Mouse (Mus musculus) kidney, postnatal 0 days (tissue): ENCODE results near the gene Paqr7. TPM values are rescaled to one million over a fixed set of nuclear protein-coding genes. Genes with fewer than 3 reads are reported as not detected.

Experiments used
- ATAC-seq: fragments of 200-750 bp; cut with Nextera tagmentation; replicated peaks from 2 replicates; pipeline ENCODE4 v1.8.0; 2017; ENCODE audit warnings: low read depth, moderate number of reproducible peaks, moderate TSS enrichment, moderate library complexity; ENCODE audit not compliant: low FRiP score
- DNase-seq: peaks from one replicate; pipeline ENCODE4 v3.0.0-alpha.2; 2016; ENCODE audit warnings: low spot score
- H3K27ac ChIP-seq: fragments of 300-500 bp; sonication (generic); 2 replicates; pipeline ENCODE4 v1.5.1; 2014; ENCODE audit warnings: mild to moderate bottlenecking
- H3K27me3 ChIP-seq: fragments of 300-500 bp; sonication (generic); 2 replicates; pipeline ENCODE4 v1.6.1; 2014; ENCODE audit warnings: low read length, mixed read lengths; ENCODE audit not compliant: insufficient read depth
- H3K36me3 ChIP-seq: fragments of 300-500 bp; sonication (generic); 2 replicates; pipeline ENCODE4 v1.6.1; 2014; ENCODE audit warnings: low read length, mixed read lengths; ENCODE audit not compliant: insufficient read depth
- H3K4me1 ChIP-seq: fragments of 300-500 bp; sonication (generic); replicated peaks from 2 replicates; pipeline ENCODE4 v1.6.1; 2014; ENCODE audit warnings: antibody characterized with exemption, low read length, mixed read lengths; ENCODE audit not compliant: insufficient read depth
- H3K4me2 ChIP-seq: fragments of 300-500 bp; sonication (generic); 2 replicates; pipeline ENCODE4 v1.6.1; 2014; ENCODE audit warnings: mild to moderate bottlenecking, low read length, moderate library complexity, mixed read lengths
- H3K4me3 ChIP-seq: fragments of 300-500 bp; sonication (generic); replicated peaks from 2 replicates; pipeline ENCODE4 v1.5.1; 2014; ENCODE audit warnings: low read depth, low read length
- H3K9ac ChIP-seq: fragments of 300-500 bp; sonication (generic); 2 replicates; pipeline ENCODE4 v1.6.1; 2014; ENCODE audit warnings: low read depth, low read length
- H3K9me3 ChIP-seq: fragments of 300-500 bp; sonication (generic); replicated peaks from 2 replicates; pipeline ENCODE4 v1.6.1; 2016; ENCODE audit warnings: low read length, inconsistent platforms, mixed read lengths
- CTCF ChIP-seq: IDR thresholded peaks from 2 replicates; pipeline ENCODE4 v1.5.1; 2016; ENCODE audit warnings: antibody characterized with exemption, low read depth, mild to moderate bottlenecking, moderate library complexity
- WGBS: fragments of 180-500 bp; shearing (Covaris S2); extraction: QIAGEN DNeasy Blood & Tissue Kit; methylation state at CpG from one replicate; pipeline ENCODE4 v1.1.7; 2014; 5-methylcytosine and 5-hydroxymethylcytosine counted together
- polyA plus RNA-seq: library from polyadenylated mRNA; unstranded; fragments of >200 nt; fragmentation: Nextera tagmentation; extraction: Ambion mirVana; gene quantifications from 2 replicates; pipeline ENCODE4 v1.2.1, GENCODE M21; 2015

Paqr7 gene
- polyA plus RNA-seq, 1 experiment from 2014 or later, result 5.7 TPM

- Histone ChIP-seq H3K36me3 (no peaks in the 10 kb centered on the region), H3K4me1 (no peaks in the 10 kb centered on the region), H3K9ac (no peak overlapping the region), H3K9me3 (no peaks in the 10 kb centered on the region), H3K27me3 (no peaks in the 10 kb centered on the region), H3K4me2 (no peak overlapping the region), H3K27ac (no peak overlapping the region), H3K4me3 (no peak overlapping the region)
- WGBS, result 88% methylated on average over 4 of the region's 4 CpGs
- ATAC-seq (no peak), DNase-seq (no peak)
- TF ChIP-seq CTCF, result no peak
Measured at GRCm38 (mm10) chr4:134505966-134506594, 9.6 kb downstream of the Paqr7 start.

DNA sequence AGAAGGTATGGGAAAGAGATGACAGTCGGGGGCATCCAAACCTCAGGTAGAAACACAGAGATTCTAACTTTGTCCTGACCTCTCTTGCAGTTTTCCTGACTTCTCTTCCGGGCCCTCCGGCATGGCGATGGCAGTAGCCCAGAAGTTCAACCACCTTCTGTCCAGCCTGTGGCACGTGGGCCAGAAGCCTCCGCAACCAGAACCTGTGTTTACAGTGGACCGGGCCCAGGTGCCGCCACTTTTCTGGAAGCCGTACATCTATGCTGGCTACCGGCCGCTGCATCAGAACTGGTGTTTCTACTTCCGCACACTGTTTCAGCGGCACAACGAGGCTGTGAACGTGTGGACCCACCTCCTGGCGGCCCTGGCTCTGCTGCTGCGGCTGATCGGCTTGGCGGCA, 10.2 kb downstream of the Paqr7 start:
- Histone ChIP-seq H3K27me3 (no peaks in the 10 kb centered on the region), H3K4me1 (no peaks in the 10 kb centered on the region), H3K4me3 (no peak overlapping the region), H3K9ac (no peak overlapping the region), H3K9me3 (no peaks in the 10 kb centered on the region), H3K4me2 (no peak overlapping the region), H3K27ac (no peak overlapping the region), H3K36me3 (no peaks in the 10 kb centered on the region)
- DNase-seq, result no peak
- no peak for TF ChIP-seq CTCF
- 86% methylated on average over 19 of the region's 19 CpGs for WGBS
- ATAC-seq, result no peak

DNA sequence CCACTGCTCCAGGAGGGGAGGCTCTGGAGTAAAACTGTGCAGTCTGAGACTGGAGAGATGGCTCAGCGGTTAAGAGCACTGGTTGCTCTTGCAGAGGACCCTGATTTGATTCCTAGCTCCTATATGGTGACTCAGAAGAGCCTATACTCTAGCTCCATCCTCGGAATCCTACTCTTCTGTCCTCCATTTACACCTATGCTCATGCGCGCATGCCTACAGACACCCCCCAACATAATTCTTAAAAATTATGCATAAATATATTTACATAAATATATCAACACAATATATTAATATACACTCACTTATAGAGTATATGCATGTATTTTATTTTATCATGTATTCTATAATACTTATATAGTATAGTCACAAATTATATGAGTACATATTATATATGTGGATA, 13.9 kb downstream of the Paqr7 start:
- no peak for DNase-seq

DNA sequence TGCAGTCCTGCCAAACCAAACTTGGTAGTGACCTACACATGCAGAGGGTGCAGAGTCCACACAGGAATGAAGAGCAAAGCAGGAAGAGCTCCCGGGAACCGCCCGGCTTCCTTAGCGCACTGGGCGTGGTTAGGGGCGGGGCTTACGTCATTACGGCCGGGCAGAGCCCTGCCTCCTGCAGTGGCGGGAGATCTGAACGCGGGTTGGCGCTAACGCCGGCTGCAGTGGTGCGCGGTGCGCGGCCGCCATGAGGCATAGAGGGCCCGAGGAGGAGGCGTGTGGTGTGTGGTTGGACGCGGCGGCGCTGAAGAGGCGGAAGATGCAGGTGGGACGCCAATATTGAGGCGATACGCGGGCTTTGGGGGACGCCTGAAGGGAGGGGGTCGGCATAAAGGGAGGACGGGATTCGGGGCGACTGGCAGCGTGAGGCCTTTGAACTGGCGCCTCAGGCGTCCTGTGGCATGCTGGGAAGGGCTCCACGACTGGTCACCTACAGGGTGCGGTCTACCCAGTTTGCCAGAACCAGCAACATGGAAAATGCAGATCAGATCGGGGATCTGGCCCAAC, 14.4 kb downstream of the Paqr7 start, which contains the start of gene Aunip:
TSS of gene Aunip (plus strand) at position 155 of the 567 bp plus-strand sequence.
- peak within 1 kb of the TSS; percentile 77 for H3K4me2 ChIP-seq
- H3K9me3 ChIP-seq, result no peaks in the 10 kb centered on the region
- H3K4me1 ChIP-seq, result no peaks in the 10 kb centered on the region
- H3K27me3 ChIP-seq, result no peaks in the 10 kb centered on the region
- peak within 1 kb of the TSS; percentile 40 for H3K4me3 ChIP-seq
- DNase-seq (peak; percentile 97), ATAC-seq (peak; percentile 93)
- peak within 1 kb of the TSS; percentile 43; the same call in 1 of the 2 replicates for H3K9ac ChIP-seq
- H3K27ac ChIP-seq, result no peak within 1 kb of the TSS
- TF ChIP-seq CTCF, result 0 out of 2 replicates have a peak, but pooled peaks have one; percentile 21
- no peaks in the 10 kb centered on the region for H3K36me3 ChIP-seq
- WGBS, result under 1% methylated on average over 42 of the region's 42 CpGs

More for the DNA sequence above, 13.9 kb downstream of the Paqr7 start:
- TF ChIP-seq CTCF, result no peak
- Histone ChIP-seq H3K27ac (no peak overlapping the region), H3K4me2 (peak overlapping the region; percentile 77; the same call in 1 of the 2 replicates), H3K27me3 (no peaks in the 10 kb centered on the region), H3K4me3 (no peak overlapping the region), H3K36me3 (no peaks in the 10 kb centered on the region), H3K9me3 (no peaks in the 10 kb centered on the region), H3K4me1 (no peaks in the 10 kb centered on the region), H3K9ac (no peak overlapping the region)
- ATAC-seq, result peak; percentile 1; the same call in 1 of the 2 replicates
- WGBS, result 76% methylated on average over 4 of the region's 4 CpGs

- H3K9me3 ChIP-seq, result no peaks in the 10 kb centered on the region
- no peak overlapping the region for H3K27ac ChIP-seq
- no peak for DNase-seq
- no peaks in the 10 kb centered on the region for H3K27me3 ChIP-seq
- no peaks in the 10 kb centered on the region for H3K4me1 ChIP-seq
- no peak for ATAC-seq
- no peak for TF ChIP-seq CTCF
- peak overlapping the region; percentile 77 for H3K4me2 ChIP-seq
- H3K9ac ChIP-seq, result no peak overlapping the region
- no peaks in the 10 kb centered on the region for H3K36me3 ChIP-seq
- 59% methylated on average over 6 of the region's 6 CpGs for WGBS
- H3K4me3 ChIP-seq, result peak overlapping the region; percentile 40; the same call in 1 of the 2 replicates
Measured at GRCm38 (mm10) chr4:134511730-134512129, 15.2 kb downstream of the Paqr7 start.

DNA sequence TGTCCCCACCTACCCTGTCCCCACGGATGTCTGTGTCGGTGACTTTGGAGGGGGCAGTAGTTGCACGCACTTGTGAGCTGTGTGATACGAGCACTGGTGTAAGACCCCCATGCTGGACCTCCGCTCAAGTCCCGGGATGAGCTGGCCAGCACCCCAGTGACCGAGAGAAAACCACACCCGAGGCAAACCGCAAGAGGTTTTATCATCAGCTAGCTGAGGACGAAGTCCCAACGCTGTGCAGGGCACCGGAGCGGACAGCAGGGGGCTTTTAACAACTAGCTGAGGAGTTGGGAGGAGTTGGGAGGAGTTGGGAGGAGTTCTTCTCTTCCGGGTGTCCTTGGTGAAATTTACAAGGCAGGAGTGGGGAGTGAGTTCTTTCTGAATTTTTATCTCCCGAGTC, 16.3 kb downstream of the Paqr7 start:
- 10% methylated on average over 14 of the region's 15 CpGs for WGBS
- H3K27ac ChIP-seq, result no peak overlapping the region

More for the DNA sequence above, 16.3 kb downstream of the Paqr7 start:
- H3K4me2 ChIP-seq, result peak overlapping the region; percentile 44
- ATAC-seq (peak; percentile 47; the same call in 1 of the 2 replicates), DNase-seq (peak; percentile 90)
- H3K4me1 ChIP-seq, result no peaks in the 10 kb centered on the region
- H3K9ac ChIP-seq, result no peak overlapping the region
- peak overlapping the region; percentile 8; the same call in 1 of the 2 replicates for H3K4me3 ChIP-seq
- TF ChIP-seq CTCF, result peak; percentile 71
- no peaks in the 10 kb centered on the region for H3K9me3 ChIP-seq
- no peaks in the 10 kb centered on the region for H3K27me3 ChIP-seq
- H3K36me3 ChIP-seq, result no peaks in the 10 kb centered on the region
